Mouse (Mus musculus): ENCODE data around the gene Lin28b.

DNA sequence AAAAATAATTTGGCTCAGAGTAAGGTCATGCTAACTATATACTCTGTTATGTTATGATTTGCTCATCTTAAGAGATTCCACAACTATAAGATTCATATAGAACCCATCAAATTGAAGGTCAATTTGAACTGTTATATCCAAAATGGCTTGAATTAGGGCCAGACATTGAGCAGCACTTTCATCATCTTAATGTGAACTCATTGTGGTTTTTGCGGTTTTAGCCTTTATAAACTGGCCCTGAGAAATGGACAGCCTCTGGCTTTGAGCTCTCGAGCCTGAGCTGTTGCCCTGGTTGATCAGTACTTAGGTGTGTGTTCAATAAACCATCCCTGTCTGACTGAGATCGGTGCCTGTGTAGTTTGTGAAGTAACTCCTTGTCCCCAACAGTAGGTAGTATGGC, 24.5 kb upstream of the Lin28b start:
- TF ChIP-seq CTCF (IDR thresholded peaks at IDR 0.05; ENCODE audit: borderline replicate concordance, extremely low read depth, insufficient read depth, insufficient read length) (no peak), POLR2A (IDR thresholded peaks at IDR 0.05; ENCODE audit: borderline replicate concordance, extremely low read depth, insufficient read depth, insufficient read length, poor library complexity, severe bottlenecking) (no peak)
